Mouse (Mus musculus): ENCODE results near the gene Ulk4. TPM values are rescaled to one million over a fixed set of nuclear protein-coding genes. Genes with fewer than 3 reads are reported as not detected.
"Not testable (repeated sequence)": the region's sequence is repeated elsewhere in the genome, so short reads cannot be mapped to it uniquely, and the experiment has no call there.

Gene Ulk4
- polyA plus RNA-seq, 1 experiment from 2014 or later: 65.5 TPM

GRCm38 (mm10) chr9:121247047-121247446, 29.9 kb downstream of the Ulk4 start:
- ATAC-seq (ENCODE audit: low read depth): no peak
- Histone ChIP-seq H3K9me3 (ENCODE audit: control insufficient read depth, low read length) (no peaks in the 10 kb centered on the region), H3K27ac (ENCODE audit: low read depth, low read length) (no peak overlapping the region), H3K36me3 (ENCODE audit: control insufficient read depth, insufficient read depth, low read length) (no peaks in the 10 kb centered on the region), H3K27me3 (ENCODE audit: control insufficient read depth, insufficient read depth, low read length) (no peaks in the 10 kb centered on the region), H3K4me2 (ENCODE audit: low read depth, low read length) (no peak overlapping the region), H3K9ac (replicated peaks; ENCODE audit: low read depth, low read length) (no peak overlapping the region), H3K4me1 (ENCODE audit: control insufficient read depth, insufficient read depth, low read length) (no peaks in the 10 kb centered on the region), H3K4me3 (ENCODE audit: low read depth, low read length) (no peak overlapping the region)
- WGBS: 79% methylated on average over 6 of the region's 6 CpGs

GRCm38 (mm10) chr9:121242331-121242730, 34.7 kb downstream of the Ulk4 start:
- Histone ChIP-seq H3K4me3 (ENCODE audit: low read depth, low read length) (no peak overlapping the region), H3K4me2 (ENCODE audit: low read depth, low read length) (no peak overlapping the region), H3K36me3 (ENCODE audit: control insufficient read depth, insufficient read depth, low read length) (no peaks in the 10 kb centered on the region), H3K9ac (replicated peaks; ENCODE audit: low read depth, low read length) (no peak overlapping the region), H3K9me3 (ENCODE audit: control insufficient read depth, low read length) (no peaks in the 10 kb centered on the region), H3K27ac (ENCODE audit: low read depth, low read length) (no peak overlapping the region), H3K27me3 (ENCODE audit: control insufficient read depth, insufficient read depth, low read length) (no peaks in the 10 kb centered on the region), H3K4me1 (ENCODE audit: control insufficient read depth, insufficient read depth, low read length) (no peaks in the 10 kb centered on the region)
- WGBS: 92% methylated on average over 6 of the region's 6 CpGs
- ATAC-seq (ENCODE audit: low read depth): no peak

- Histone ChIP-seq H3K4me1 (ENCODE audit: control insufficient read depth, insufficient read depth, low read length) (no peaks in the 10 kb centered on the region), H3K27ac (ENCODE audit: low read depth, low read length) (no peak overlapping the region), H3K4me2 (ENCODE audit: low read depth, low read length) (no peak overlapping the region), H3K4me3 (ENCODE audit: low read depth, low read length) (no peak overlapping the region), H3K27me3 (ENCODE audit: control insufficient read depth, insufficient read depth, low read length) (no peaks in the 10 kb centered on the region), H3K9me3 (ENCODE audit: control insufficient read depth, low read length) (no peaks in the 10 kb centered on the region), H3K36me3 (ENCODE audit: control insufficient read depth, insufficient read depth, low read length) (no peaks in the 10 kb centered on the region), H3K9ac (replicated peaks; ENCODE audit: low read depth, low read length) (no peak overlapping the region)
- 30% methylated on average over 5 of the region's 5 CpGs for whole genome bisulfite sequencing
- no peak for ATAC-seq (ENCODE audit: low read depth)
These were observed 35.2 kb downstream of the Ulk4 start for GRCm38 (mm10) chr9:121241806-121242205.

GRCm38 (mm10) chr9:121241366-121241765, 35.6 kb downstream of the Ulk4 start:
- H3K4me2 ChIP-seq (ENCODE audit: low read depth, low read length): no peak overlapping the region
- H3K9ac ChIP-seq (replicated peaks; ENCODE audit: low read depth, low read length): no peak overlapping the region
- H3K4me1 ChIP-seq (ENCODE audit: control insufficient read depth, insufficient read depth, low read length): no peaks in the 10 kb centered on the region
- 90% methylated on average over 8 of the region's 8 CpGs for WGBS
- H3K36me3 ChIP-seq (ENCODE audit: control insufficient read depth, insufficient read depth, low read length): no peaks in the 10 kb centered on the region
- H3K27me3 ChIP-seq (ENCODE audit: control insufficient read depth, insufficient read depth, low read length): no peaks in the 10 kb centered on the region
- no peak overlapping the region for H3K27ac ChIP-seq (ENCODE audit: low read depth, low read length)
- no peak for ATAC-seq (ENCODE audit: low read depth)
- H3K4me3 ChIP-seq (ENCODE audit: low read depth, low read length): no peak overlapping the region
- H3K9me3 ChIP-seq (ENCODE audit: control insufficient read depth, low read length): no peaks in the 10 kb centered on the region

GRCm38 (mm10) chr9:121240242-121240641, 36.8 kb downstream of the Ulk4 start:
- not testable (repeated sequence) for ATAC-seq (ENCODE audit: low read depth); H3K4me2 ChIP-seq (ENCODE audit: low read depth, low read length); H3K27ac ChIP-seq (ENCODE audit: low read depth, low read length)

GRCm38 (mm10) chr9:121239571-121239970, 37.4 kb downstream of the Ulk4 start:
- Histone ChIP-seq H3K9ac (replicated peaks; ENCODE audit: low read depth, low read length) (no peak overlapping the region), H3K4me2 (ENCODE audit: low read depth, low read length) (no peak overlapping the region), H3K36me3 (ENCODE audit: control insufficient read depth, insufficient read depth, low read length) (no peaks in the 10 kb centered on the region), H3K27me3 (ENCODE audit: control insufficient read depth, insufficient read depth, low read length) (no peaks in the 10 kb centered on the region), H3K9me3 (ENCODE audit: control insufficient read depth, low read length) (no peaks in the 10 kb centered on the region), H3K27ac (ENCODE audit: low read depth, low read length) (no peak overlapping the region), H3K4me1 (ENCODE audit: control insufficient read depth, insufficient read depth, low read length) (no peaks in the 10 kb centered on the region), H3K4me3 (ENCODE audit: low read depth, low read length) (no peak overlapping the region)
- ATAC-seq (ENCODE audit: low read depth): no peak
- 81% methylated on average over 6 of the region's 6 CpGs for WGBS

More at GRCm38 (mm10) chr9:121240242-121240641, 36.8 kb downstream of the Ulk4 start:
- not testable (repeated sequence) for H3K9me3 ChIP-seq (ENCODE audit: control insufficient read depth, low read length); H3K36me3 ChIP-seq (ENCODE audit: control insufficient read depth, insufficient read depth, low read length); H3K9ac ChIP-seq (replicated peaks; ENCODE audit: low read depth, low read length); H3K4me3 ChIP-seq (ENCODE audit: low read depth, low read length); H3K4me1 ChIP-seq (ENCODE audit: control insufficient read depth, insufficient read depth, low read length); H3K27me3 ChIP-seq (ENCODE audit: control insufficient read depth, insufficient read depth, low read length)
- 42% methylated on average over 5 of the region's 5 CpGs for WGBS

- no peaks in the 10 kb centered on the region for H3K27me3 ChIP-seq (ENCODE audit: control insufficient read depth, insufficient read depth, low read length)
- no peaks in the 10 kb centered on the region for H3K36me3 ChIP-seq (ENCODE audit: control insufficient read depth, insufficient read depth, low read length)
- 87% methylated on average over 11 of the region's 11 CpGs for WGBS
- no peaks in the 10 kb centered on the region for H3K4me1 ChIP-seq (ENCODE audit: control insufficient read depth, insufficient read depth, low read length)
- no peak overlapping the region for H3K4me2 ChIP-seq (ENCODE audit: low read depth, low read length)
- H3K4me3 ChIP-seq (ENCODE audit: low read depth, low read length): no peak overlapping the region
- no peak overlapping the region for H3K9ac ChIP-seq (replicated peaks; ENCODE audit: low read depth, low read length)
- no peak for ATAC-seq (ENCODE audit: low read depth)
- H3K27ac ChIP-seq (ENCODE audit: low read depth, low read length): no peak overlapping the region
- no peaks in the 10 kb centered on the region for H3K9me3 ChIP-seq (ENCODE audit: control insufficient read depth, low read length)
These were observed 58.4 kb downstream of the Ulk4 start for GRCm38 (mm10) chr9:121218636-121219035.

- Histone ChIP-seq H3K4me3 (ENCODE audit: low read depth, low read length) (no peak overlapping the region), H3K4me1 (ENCODE audit: control insufficient read depth, insufficient read depth, low read length) (no peaks in the 10 kb centered on the region), H3K36me3 (ENCODE audit: control insufficient read depth, insufficient read depth, low read length) (no peaks in the 10 kb centered on the region), H3K27me3 (ENCODE audit: control insufficient read depth, insufficient read depth, low read length) (no peaks in the 10 kb centered on the region), H3K4me2 (ENCODE audit: low read depth, low read length) (no peak overlapping the region), H3K9me3 (ENCODE audit: control insufficient read depth, low read length) (no peaks in the 10 kb centered on the region), H3K9ac (replicated peaks; ENCODE audit: low read depth, low read length) (no peak overlapping the region), H3K27ac (ENCODE audit: low read depth, low read length) (no peak overlapping the region)
- WGBS: 86% methylated on average over 10 of the region's 10 CpGs
- ATAC-seq (ENCODE audit: low read depth): no peak
These were observed 58.8 kb downstream of the Ulk4 start for GRCm38 (mm10) chr9:121218230-121218629.

GRCm38 (mm10) chr9:121217742-121218141, 59.3 kb downstream of the Ulk4 start:
- H3K4me1 ChIP-seq (ENCODE audit: control insufficient read depth, insufficient read depth, low read length): no peaks in the 10 kb centered on the region
- H3K9ac ChIP-seq (replicated peaks; ENCODE audit: low read depth, low read length): no peak overlapping the region
- H3K4me2 ChIP-seq (ENCODE audit: low read depth, low read length): no peak overlapping the region
- H3K27ac ChIP-seq (ENCODE audit: low read depth, low read length): no peak overlapping the region
- no peak for ATAC-seq (ENCODE audit: low read depth)
- no peaks in the 10 kb centered on the region for H3K9me3 ChIP-seq (ENCODE audit: control insufficient read depth, low read length)
- no peak overlapping the region for H3K4me3 ChIP-seq (ENCODE audit: low read depth, low read length)
- no peaks in the 10 kb centered on the region for H3K36me3 ChIP-seq (ENCODE audit: control insufficient read depth, insufficient read depth, low read length)
- no peaks in the 10 kb centered on the region for H3K27me3 ChIP-seq (ENCODE audit: control insufficient read depth, insufficient read depth, low read length)
- 89% methylated on average over 10 of the region's 10 CpGs for WGBS

All from neural tube, embryonic 14.5 days (tissue).